Mouse (Mus musculus) urinary bladder, postnatal 36 days (tissue): ENCODE measurements around the gene Bak1.
A peak's percentile ranks its signal among the peaks of the same experiment; 100 is the strongest.

ENCODE experiments used
- DNase-seq, 2 experiments: peaks; one replicate each; pipeline ENCODE4 v3.0.0; 2022; ENCODE audit warnings: low spot score in 2 of 2, mixed read lengths in 1 of 2

Gene Bak1

GRCm38 (mm10) chr17:27028909-27029308 is at the start of gene Bak1:
TSS of gene Bak1 (minus strand) at chr17:27029009.
- DNase-seq = no peak

DNA sequence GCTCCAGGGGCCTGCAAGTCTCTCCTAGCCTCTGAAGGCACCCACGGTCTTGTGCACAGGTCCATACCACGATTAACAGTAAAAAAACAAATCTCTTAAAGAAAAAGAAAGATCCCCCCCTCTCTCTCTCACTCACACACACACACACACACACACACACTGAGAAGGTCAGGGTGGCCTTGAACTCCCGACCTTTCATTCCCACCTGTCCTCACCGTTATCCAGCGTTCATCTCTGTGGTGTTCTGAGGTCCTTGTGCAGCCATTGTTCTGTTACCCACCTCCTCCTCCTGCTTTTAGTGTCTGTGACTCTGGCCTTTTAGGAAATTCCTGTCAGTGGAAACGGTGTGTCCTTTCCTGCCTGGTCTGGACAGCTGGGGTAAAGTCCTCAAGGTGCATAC is 49.7 kb upstream of the Bak1 start:
- no peak for DNase-seq

DNA sequence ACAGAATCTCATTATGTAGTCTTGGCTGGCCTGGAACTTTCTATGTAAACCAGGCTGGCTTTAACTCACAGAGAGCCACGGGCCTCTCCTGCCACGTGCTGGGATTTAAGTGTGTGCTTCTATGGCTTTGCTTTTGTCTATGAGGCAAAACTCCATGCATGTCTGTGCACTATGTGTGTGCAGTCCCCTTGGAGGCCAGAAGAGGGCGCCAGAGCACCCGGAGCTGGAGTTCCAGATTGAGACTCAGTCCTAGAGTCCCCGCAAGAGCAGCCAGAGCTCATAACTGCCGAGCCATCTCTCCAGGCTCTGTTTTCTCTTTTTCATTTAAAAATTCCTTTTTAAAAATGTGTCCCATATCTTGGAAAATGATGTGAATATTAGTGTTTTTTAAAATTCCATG is 49.1 kb upstream of the Bak1 start:
- no peak for DNase-seq

DNA sequence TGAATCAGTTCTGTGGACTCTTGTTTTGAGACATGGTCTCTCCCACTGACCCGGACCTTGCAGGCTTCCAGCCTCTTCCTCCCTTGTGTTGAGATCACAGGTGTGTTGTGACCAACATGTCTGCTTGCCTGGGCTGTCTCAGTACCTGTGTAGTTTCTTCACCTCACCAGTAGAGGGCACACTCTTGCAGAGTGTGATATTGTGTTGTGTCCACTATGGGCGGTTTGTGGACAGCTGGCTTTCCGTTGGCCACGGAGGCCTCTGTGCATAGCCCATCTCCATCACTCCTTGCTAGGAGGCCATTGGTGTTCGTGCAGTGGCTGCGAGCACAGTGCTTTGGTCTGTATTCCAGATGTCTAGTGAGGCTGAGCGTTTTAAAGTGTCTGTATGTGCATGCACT is 48.3 kb upstream of the Bak1 start:
- no peak for DNase-seq

- no peak for DNase-seq
These were observed 46.3 kb upstream of the Bak1 start for GRCm38 (mm10) chr17:27074849-27075745.

- no peak for DNase-seq
These were observed 45.4 kb upstream of the Bak1 start for GRCm38 (mm10) chr17:27074236-27074635.

DNA sequence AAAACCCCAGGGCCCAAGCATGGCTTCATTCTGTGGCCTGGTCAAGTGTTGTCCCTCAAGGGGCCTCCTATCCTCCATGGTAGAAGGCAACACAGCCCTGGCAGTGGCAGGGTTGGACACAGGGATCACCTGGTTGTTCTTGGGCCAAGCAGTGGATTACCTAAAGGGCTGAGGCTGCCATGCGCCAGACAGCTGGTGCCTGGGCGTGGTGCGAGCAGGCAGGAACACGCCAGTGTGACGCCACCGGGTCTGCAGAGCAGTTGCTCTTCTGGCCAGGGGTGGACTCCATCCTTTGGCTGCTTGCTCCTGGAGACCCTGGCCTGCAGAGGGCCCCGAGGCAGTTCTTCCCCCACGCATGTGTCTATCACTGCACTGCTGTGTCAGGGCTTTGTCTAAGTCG is 45.0 kb upstream of the Bak1 start:
- peak; percentile 66 to 78 for DNase-seq

- DNase-seq = no peak
These were observed 44.3 kb upstream of the Bak1 start for GRCm38 (mm10) chr17:27073126-27073525.

DNA sequence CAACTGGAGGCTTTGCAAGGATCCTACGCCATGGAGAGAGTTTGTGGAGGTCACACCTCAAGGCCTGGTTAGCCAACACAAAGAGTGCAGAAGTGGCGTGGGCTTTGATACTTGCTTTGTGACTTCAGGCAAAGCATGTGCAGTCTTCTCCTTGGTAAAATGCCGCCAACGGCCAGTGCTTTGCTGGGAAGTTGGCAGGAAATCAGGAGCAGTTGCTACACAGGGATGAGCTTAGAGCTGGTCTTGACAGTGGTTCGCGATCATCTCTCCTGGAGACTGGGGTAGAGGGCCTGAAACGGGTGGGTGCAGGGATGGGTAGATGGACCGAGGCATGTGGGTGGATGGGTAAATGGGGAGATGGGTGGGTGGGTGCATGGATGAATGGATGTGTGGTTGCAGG is 43.6 kb upstream of the Bak1 start:
- no peak for DNase-seq

DNA sequence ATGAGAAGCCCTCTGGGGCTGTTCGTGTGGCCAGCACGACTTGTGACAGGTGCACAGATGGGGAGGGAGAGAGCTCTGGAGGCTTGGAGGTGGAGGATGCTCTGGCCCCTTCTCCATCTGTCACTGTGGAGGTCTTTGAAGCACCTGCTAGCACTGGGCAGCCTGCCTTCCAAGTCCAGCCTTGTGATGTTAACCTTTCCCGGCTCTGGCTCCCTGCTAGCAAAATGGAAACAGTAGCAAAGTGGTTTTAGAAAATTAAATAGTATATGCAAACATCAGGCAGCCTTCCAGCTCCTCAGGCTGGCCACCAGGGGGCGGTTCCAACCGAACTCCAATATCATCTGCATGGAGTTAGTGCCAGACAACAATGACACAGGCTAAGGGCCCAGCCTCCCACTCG is 42.8 kb upstream of the Bak1 start:
- no peak for DNase-seq

DNA sequence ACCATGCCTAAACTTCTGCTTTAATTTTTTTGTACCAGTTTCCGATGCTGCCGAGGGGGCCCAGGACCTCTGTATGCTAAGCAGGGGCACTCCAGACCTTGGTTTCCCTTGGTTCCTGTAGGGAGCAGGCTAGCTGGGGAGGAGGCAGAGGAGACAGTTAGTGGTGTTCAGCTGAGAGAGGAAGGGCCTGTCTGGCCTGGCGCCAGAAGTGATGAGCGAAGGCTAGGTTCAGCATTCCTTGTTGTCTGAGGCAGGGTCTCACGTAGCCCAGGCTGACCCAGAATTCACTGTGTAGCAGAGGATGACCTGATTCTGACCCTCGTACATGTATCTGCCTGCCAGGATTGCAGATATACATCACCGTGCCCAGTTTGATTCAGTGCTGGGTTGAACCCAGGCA is 42.1 kb upstream of the Bak1 start:
- DNase-seq = no peak

GRCm38 (mm10) chr17:27069071-27069470 is 40.3 kb upstream of the Bak1 start:
- DNase-seq = no peak

DNA sequence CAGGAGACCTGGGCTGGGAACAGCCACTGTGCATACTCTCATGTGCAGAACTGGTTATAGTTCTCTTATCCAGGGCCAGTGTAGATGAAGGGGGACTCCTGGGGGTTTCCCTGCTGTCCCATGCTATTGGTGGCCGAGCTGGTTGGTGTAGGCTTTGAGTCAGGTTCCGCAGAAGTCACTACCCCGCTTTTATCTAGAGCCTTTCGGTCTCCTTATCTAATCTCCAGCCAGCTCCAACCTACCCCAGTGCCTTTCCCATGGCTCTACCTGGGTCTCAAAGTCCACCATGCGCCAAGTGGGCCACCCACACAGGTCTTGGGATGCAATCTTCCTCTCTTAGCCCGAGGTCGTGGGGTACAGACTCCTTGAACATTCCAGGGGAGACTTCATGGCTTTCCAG is 37.3 kb upstream of the Bak1 start:
- DNase-seq = no peak

DNA sequence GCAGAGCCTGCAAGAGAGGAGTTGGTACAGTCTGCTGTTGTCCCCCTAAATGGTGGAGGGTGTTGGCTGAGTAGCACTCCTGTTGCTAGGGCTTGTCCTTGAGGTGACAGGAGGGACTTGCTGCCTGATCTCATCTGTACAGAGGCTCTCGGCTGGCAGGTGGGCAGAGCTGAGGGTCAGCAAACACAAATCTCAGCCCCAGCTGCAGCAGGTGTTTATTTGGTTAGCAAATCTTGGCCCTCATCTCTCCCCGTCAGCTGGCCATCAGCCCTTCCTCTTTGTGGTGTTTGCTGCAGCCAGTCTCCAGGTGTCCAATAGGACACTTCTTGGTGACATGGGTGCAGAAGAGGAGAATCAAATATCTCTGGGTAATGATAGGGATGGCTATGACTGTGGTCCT is 35.4 kb upstream of the Bak1 start:
- no peak for DNase-seq

DNA sequence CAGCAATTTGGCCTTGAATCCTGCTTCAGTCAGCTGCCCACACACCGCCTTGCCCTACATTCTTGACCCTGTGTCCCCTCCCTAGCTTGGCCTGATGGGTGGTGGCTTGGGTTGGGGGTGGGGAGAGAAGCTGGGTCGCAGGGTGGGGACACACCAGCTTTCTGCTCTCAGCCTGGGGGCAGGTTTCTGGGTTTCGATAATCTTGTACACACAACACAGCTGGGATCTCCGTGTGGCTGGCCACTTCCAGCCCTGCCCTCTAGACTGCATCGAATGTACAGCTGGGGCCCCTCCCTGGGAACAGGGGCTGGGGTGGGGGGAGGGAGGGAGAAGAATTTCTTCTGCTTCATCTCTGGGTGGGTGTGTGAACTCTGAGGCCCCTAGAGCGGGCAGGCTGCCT is 34.9 kb upstream of the Bak1 start:
- DNase-seq = no peak

DNA sequence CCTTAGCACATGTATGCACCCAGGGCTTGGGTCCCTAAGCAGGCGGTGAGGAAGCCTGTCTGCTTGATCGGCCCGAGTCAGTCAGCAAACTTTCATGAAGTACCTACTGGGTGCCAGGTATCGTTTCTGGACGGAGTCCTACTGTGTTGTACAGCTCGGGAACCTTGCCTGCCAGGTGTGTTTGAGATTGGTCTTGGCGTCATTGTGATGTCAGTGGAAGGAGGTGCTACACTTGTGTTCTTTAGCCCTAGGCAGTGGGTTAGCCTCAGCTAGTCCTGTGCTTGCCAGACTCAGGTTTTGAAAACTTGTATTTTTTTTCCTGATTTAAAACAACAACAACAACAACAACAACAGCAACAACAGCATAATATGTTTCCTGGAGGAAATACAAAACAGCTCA is 33.9 kb upstream of the Bak1 start:
- DNase-seq = no peak

- no peak for DNase-seq
These were observed 32.9 kb upstream of the Bak1 start for GRCm38 (mm10) chr17:27061727-27062126.

GRCm38 (mm10) chr17:27060698-27061097 is 31.9 kb upstream of the Bak1 start:
- DNase-seq = no peak

DNA sequence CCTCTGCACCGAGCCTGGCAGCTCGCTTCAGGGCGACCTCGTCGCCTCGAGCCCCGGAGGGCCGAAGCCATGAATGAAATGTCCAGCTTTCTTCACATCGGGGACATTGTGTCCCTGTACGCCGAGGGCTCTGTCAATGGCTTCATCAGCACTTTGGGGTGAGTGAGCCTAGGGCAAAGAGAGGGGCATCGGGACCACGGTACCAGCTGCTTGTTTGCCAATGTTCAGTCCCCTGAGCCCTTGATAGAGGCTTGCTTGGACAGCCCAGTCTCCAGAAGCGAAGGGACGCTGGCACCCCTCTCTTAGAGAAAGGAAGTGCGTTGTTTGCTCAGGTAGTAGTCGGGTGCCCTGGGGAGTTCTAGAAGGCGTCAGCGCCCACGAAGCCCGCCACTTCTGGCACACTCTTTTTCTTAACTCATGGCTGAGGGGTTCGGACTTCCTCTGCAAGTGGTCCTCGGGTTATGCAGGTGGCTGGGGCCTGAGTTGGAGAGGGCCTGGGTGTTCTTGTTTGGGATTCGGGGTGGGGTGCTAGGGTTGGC is 28.8 kb upstream of the Bak1 start:
- no peak for DNase-seq

- DNase-seq = peak; percentile 82
These were observed 28.2 kb upstream of the Bak1 start, which contains the start of gene Itpr3 for GRCm38 (mm10) chr17:27056812-27057516. TSS of gene Itpr3 (plus strand) at chr17:27057304.

DNA sequence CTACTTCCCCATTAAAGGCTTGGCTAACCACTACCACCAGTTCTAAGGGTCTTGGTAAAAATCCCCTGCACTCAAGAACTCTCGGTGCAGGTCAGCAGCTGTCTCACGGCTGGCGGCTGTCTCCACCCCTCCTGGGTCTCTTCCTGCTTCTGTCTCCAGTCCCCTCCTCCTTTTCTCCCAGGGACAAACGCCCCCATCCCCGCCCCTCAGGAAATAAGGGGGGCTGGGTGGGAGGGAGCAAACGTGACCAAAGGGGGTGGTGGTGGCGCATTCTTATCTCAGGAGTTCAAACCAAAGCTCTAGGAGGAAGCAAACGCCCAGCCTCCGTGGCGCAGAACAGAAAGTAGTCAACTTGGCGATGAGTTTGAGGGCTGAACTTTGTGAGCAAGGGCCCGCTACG is 27.4 kb upstream of the Bak1 start:
- peak; percentile 70 to 74 for DNase-seq

- DNase-seq = no peak
These were observed 22.7 kb upstream of the Bak1 start for GRCm38 (mm10) chr17:27051514-27051913.

DNA sequence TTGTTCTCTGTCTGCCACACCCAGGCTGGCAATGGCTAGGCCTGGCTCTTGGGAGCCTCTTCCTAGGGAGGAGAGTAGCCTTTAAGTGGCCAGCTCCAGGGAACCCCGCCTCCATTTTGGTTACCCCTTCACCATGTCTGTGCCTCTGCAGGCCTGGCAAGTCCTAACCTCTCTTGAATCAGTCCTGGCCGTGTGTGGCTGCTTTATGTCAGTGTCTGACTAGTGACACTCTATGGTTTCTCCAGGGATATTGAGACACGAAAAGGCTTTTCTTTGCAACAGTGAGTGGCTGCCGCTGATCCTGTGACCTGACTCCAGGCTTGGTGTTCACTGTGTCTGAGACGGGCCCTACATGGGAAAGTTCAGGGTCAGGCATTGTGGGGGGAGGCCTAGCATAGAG is 22.0 kb upstream of the Bak1 start:
- no peak for DNase-seq
